Mouse (Mus musculus) frontal cortex, adult (tissue): ENCODE results near the gene C1qa.

Source experiments
- ATAC-seq: cut with Nextera tagmentation; 2 replicates; pipeline ENCODE4 v1.9.2; 2017; ENCODE audit warnings: mild to moderate bottlenecking, moderate library complexity, mixed read lengths; ENCODE audit not compliant: low TSS enrichment

The C1qa gene

GRCm38 (mm10) chr4:136898637-136899036, at the start of gene C1qa:
TSS of gene C1qa (minus strand) at chr4:136898803.
- ATAC-seq, result no peak

GRCm38 (mm10) chr4:136945397-136945796, 46.8 kb upstream of the C1qa start:
- no peak for ATAC-seq

GRCm38 (mm10) chr4:136944558-136945350, 46.2 kb upstream of the C1qa start:
- no peak for ATAC-seq

GRCm38 (mm10) chr4:136943175-136943574, 44.6 kb upstream of the C1qa start:
- no peak for ATAC-seq

GRCm38 (mm10) chr4:136942761-136943160, 44.2 kb upstream of the C1qa start:
- no peak for ATAC-seq

GRCm38 (mm10) chr4:136937935-136938334, 39.3 kb upstream of the C1qa start:
- no peak for ATAC-seq

- ATAC-seq, result no peak
Observed at GRCm38 (mm10) chr4:136937344-136937743, 38.7 kb upstream of the C1qa start.

- ATAC-seq, result no peak
Observed at GRCm38 (mm10) chr4:136934746-136935613, 36.4 kb upstream of the C1qa start.

- no peak for ATAC-seq
Observed at GRCm38 (mm10) chr4:136930474-136930873, 31.9 kb upstream of the C1qa start.

- ATAC-seq, result 0 out of 2 replicates have a peak, but pooled peaks have one; percentile 52
Observed at GRCm38 (mm10) chr4:136928928-136929327, 30.3 kb upstream of the C1qa start.

- no peak for ATAC-seq
Observed at GRCm38 (mm10) chr4:136925804-136926203, 27.2 kb upstream of the C1qa start.

- ATAC-seq, result no peak
Observed at GRCm38 (mm10) chr4:136924529-136924928, 25.9 kb upstream of the C1qa start.

- peak; percentile 80 for ATAC-seq
Observed at GRCm38 (mm10) chr4:136919526-136919925, 20.9 kb upstream of the C1qa start.

- no peak for ATAC-seq
Observed at GRCm38 (mm10) chr4:136918834-136919233, 20.2 kb upstream of the C1qa start.

GRCm38 (mm10) chr4:136917165-136917524, 18.5 kb upstream of the C1qa start:
- ATAC-seq, result no peak

- no peak for ATAC-seq
Observed at GRCm38 (mm10) chr4:136916359-136917164, 18.0 kb upstream of the C1qa start.

GRCm38 (mm10) chr4:136912841-136913240, 14.2 kb upstream of the C1qa start:
- ATAC-seq, result no peak

- peak; percentile 55 for ATAC-seq
Observed at GRCm38 (mm10) chr4:136911804-136912203, 13.2 kb upstream of the C1qa start.

- no peak for ATAC-seq
Observed at GRCm38 (mm10) chr4:136911211-136911646, 12.6 kb upstream of the C1qa start.

- peak; percentile 66; the same call in 1 of the 2 replicates for ATAC-seq
Observed at GRCm38 (mm10) chr4:136907809-136908208, 9.2 kb upstream of the C1qa start.

- no peak for ATAC-seq
Observed at GRCm38 (mm10) chr4:136907033-136907432, 8.4 kb upstream of the C1qa start.
